ENCODE assay signal across 9 mouse cellular contexts in the genomic region with DNA sequence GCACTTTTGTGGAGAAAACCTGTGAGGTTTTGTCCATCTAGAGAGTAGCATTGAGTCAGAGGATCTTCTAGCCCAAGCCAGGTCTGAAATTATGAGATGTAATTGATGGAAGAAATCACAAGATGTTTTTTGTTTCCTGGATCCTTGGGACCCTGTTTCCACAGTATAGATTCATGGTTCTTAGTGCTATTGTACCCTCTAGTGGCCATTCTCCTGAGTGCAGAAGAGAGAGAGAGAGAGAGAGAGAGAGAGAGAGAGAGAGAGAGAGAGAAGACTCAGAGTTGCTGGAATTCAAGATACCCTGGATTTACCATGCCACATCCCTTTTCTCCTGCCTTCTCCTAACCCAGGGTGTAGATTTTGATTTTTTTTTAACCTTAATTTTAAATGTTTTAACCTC. TPM values are rescaled to one million over a fixed set of nuclear protein-coding genes. Genes with fewer than 3 reads are reported as not detected.
DNase-seq lines count a peak whose midpoint lies in the region; ATAC-seq and TF ChIP-seq lines count a peak whose summit lies in the region.
"Had no signal": no experiment of that assay in that cellular context is flagged by ENCODE, and none has a peak within 500 bp of the region (broad histone marks: within the 10 kb centered on the region; RNA-seq: fewer than 3 reads in every experiment).

No protein-coding gene starts in this region.

- no peak overlapping the region for H3K27ac ChIP-seq in liver, postnatal 0 days (ENCODE audit: low read depth)

- H3K4me3 ChIP-seq in liver, postnatal 0 days (ENCODE audit: low read depth, low read length), result no peak overlapping the region
- H3K4me3 ChIP-seq: megakaryocyte, embryonic 14.5 days had no signal

- no peak for TF ChIP-seq EP300 in liver, postnatal 0 days (IDR thresholded peaks at IDR 0.05; ENCODE audit: low read depth)

- ATAC-seq in cerebellum, adult (ENCODE audit: insufficient number of reproducible peaks, low FRiP score, low TSS enrichment), result peak; percentile 51; the same call in 1 of the 2 replicates
- no peak for ATAC-seq in liver, postnatal 0 days

- H3K4me2 ChIP-seq in liver, postnatal 0 days (ENCODE audit: low read depth, low read length), result no peak overlapping the region

- DNase-seq in cerebellum, adult 11-12 months, result no peak
- no peak for DNase-seq in liver, postnatal 0 days
- DNase-seq in liver, result no peak
- DNase-seq in embryo, embryonic 10.5 days (ENCODE audit: low spot score), result peak; percentile 79
- peak; percentile 72 to 81 for DNase-seq in left cerebral cortex, postnatal 14 days (ENCODE audit: low spot score in 2 of 2)
- DNase-seq in splenic B cell, adult 2 months (ENCODE audit: low read depth, low spot score), result peak; percentile 76
- DNase-seq in right cerebral cortex, postnatal 4 days, result no peak

- intact Hi-C loops in left cerebral cortex, postnatal 14 days (cut with DNase I), result loop anchor here (2.0 to 10.0 kb wide), 3 partner anchors 63 to 459 kb away; no protein-coding TSS in a partner anchor

- H3K9ac ChIP-seq in liver, postnatal 0 days (replicated peaks), result no peak overlapping the region

- peaks cover 17% of the 10 kb centered on the region for H3K36me3 ChIP-seq in liver, postnatal 0 days (replicated peaks; ENCODE audit: insufficient read depth, low read length)
- H3K36me3 ChIP-seq in splenic B cell, adult 2 months (ENCODE audit: control insufficient read depth, insufficient read depth, low read length, poor library complexity, severe bottlenecking), result peaks cover 18% of the 10 kb centered on the region

- H3K27me3 ChIP-seq in liver, postnatal 0 days (ENCODE audit: insufficient read depth, low read length), result no peaks in the 10 kb centered on the region
- H3K27me3 ChIP-seq in splenic B cell, adult 2 months (ENCODE audit: control insufficient read depth, insufficient read depth, low read length, poor library complexity, severe bottlenecking), result no peaks in the 10 kb centered on the region
- H3K27me3 ChIP-seq: megakaryocyte, embryonic 14.5 days had no signal

- peak; percentile 80 for TF ChIP-seq CTCF in liver, postnatal 0 days (IDR thresholded peaks at IDR 0.05; ENCODE audit: low read depth)

- no peaks in the 10 kb centered on the region for H3K9me3 ChIP-seq in liver, postnatal 0 days (ENCODE audit: low read length)
- H3K9me3 ChIP-seq: megakaryocyte, embryonic 14.5 days had no signal

- peaks cover 24% of the 10 kb centered on the region for H3K4me1 ChIP-seq in liver, postnatal 0 days (ENCODE audit: insufficient read depth)

RNA-seq across cellular contexts. Expression of gene Arap1, which starts 26.3 kb away (rescaled TPM):
- polyA plus RNA-seq in liver, postnatal 0 days (2015; fragmentation: Nextera tagmentation; extraction: Ambion mirVana), result 16.0 and 18.1 TPM in 2 replicates
- total RNA-seq in left cerebral cortex, postnatal 14 days (2021), result 10 to 100 TPM; 13.9 to 17.9 TPM

RNA-seq across cellular contexts. Expression of gene Gm45837, which starts 36.5 kb away (rescaled TPM):
- not detected in 2 replicates for polyA plus RNA-seq in liver, postnatal 0 days (2015; fragmentation: Nextera tagmentation; extraction: Ambion mirVana)
- not detected for total RNA-seq in left cerebral cortex, postnatal 14 days (2021)

RNA-seq across cellular contexts. Expression of gene Pde2a, which starts 47.3 kb away (rescaled TPM):
- 14.8 and 15.8 TPM in 2 replicates for polyA plus RNA-seq in liver, postnatal 0 days (2015; fragmentation: Nextera tagmentation; extraction: Ambion mirVana)
- 100 to 1,000 TPM; 349 to 363 TPM for total RNA-seq in left cerebral cortex, postnatal 14 days (2021)

RNA-seq across cellular contexts. Expression of gene Stard10, which starts 57.3 kb away (rescaled TPM):
- 361 and 384 TPM in 2 replicates for polyA plus RNA-seq in liver, postnatal 0 days (2015; fragmentation: Nextera tagmentation; extraction: Ambion mirVana)
- 10 to 100 TPM; 31.4 to 32.2 TPM for total RNA-seq in left cerebral cortex, postnatal 14 days (2021)

Comparison
In these comparisons a context has a peak if more than half of its experiments do, and no peak if none do; other contexts are left out.
1. DNase-seq: peak in embryo, embryonic 10.5 days (single experiment), left cerebral cortex, postnatal 14 days (2 of 2) and splenic B cell, adult 2 months (single experiment); none in cerebellum, adult 11-12 months (single experiment), liver, postnatal 0 days (single experiment), liver (single experiment) and right cerebral cortex, postnatal 4 days (single experiment).